Mouse (Mus musculus): ENCODE results near the gene Dpm1. TPM values are rescaled to one million over a fixed set of nuclear protein-coding genes. Genes with fewer than 3 reads are reported as not detected.
A peak's percentile ranks its signal among the peaks of the same experiment; 100 is the strongest.

The Dpm1 gene
- polyA plus RNA-seq, 1 experiment from 2014 or later, result 86.0 TPM

- no peak overlapping the region for H3K4me3 ChIP-seq
- peaks cover 35% of the 10 kb centered on the region for H3K36me3 ChIP-seq
- 0 out of 2 replicates have a peak, but pooled peaks cover 2% of the 10 kb centered on the region for H3K4me1 ChIP-seq
- DNase-seq (ENCODE audit: low spot score), result no peak
- H3K9me3 ChIP-seq (replicated peaks), result no peaks in the 10 kb centered on the region
- H3K27me3 ChIP-seq (ENCODE audit: low read depth, poor library complexity, severe bottlenecking), result no peaks in the 10 kb centered on the region
- no peak overlapping the region for H3K27ac ChIP-seq (replicated peaks)
- WGBS, result 41% methylated on average over 7 of the region's 7 CpGs
Measured at GRCm38 (mm10) chr2:168175946-168176345, 54.4 kb downstream of the Dpm1 start.

DNA sequence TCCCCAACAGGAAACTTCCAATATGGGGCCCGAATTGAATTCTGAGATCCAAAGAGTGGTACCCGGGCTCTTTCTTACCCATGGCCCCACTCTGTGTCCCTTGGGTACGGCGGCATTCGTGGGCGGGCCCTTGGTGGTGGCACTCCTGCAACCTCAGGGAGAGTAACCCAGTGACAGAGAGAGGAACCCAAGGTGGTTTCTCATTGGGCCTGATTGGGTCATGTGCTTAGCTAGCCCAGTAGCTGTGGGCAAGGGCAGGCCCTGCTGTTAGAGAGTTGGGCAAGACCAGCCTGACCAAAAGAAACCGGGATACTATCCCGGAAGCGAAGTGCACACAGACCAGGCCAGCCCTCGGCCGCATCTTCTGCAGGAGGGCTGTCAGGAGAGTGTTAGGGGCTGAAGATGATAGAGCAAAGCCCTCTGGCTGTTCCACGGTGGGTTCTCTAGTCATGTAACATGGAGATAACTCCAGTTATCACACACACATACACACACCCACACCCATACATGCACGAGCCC lies 60.2 kb downstream of the Dpm1 start:
- Histone ChIP-seq H3K4me1 (peaks cover 41% of the 10 kb centered on the region), H3K36me3 (peaks cover 12% of the 10 kb centered on the region), H3K27me3 (ENCODE audit: low read depth, poor library complexity, severe bottlenecking) (no peaks in the 10 kb centered on the region), H3K9me3 (replicated peaks) (no peaks in the 10 kb centered on the region), H3K27ac (replicated peaks) (peak overlapping the region; percentile 67), H3K4me3 (peak overlapping the region; percentile 32)
- DNase-seq (ENCODE audit: low spot score), result peak; percentile 35
- WGBS, result 9% methylated on average over 13 of the region's 13 CpGs

GRCm38 (mm10) chr2:168169800-168170113 lies 60.6 kb downstream of the Dpm1 start:
- Histone ChIP-seq H3K4me3 (peak overlapping the region; percentile 32), H3K27ac (replicated peaks) (peak overlapping the region; percentile 67), H3K9me3 (replicated peaks) (no peaks in the 10 kb centered on the region), H3K27me3 (ENCODE audit: low read depth, poor library complexity, severe bottlenecking) (no peaks in the 10 kb centered on the region), H3K4me1 (peaks cover 41% of the 10 kb centered on the region), H3K36me3 (peaks cover 7% of the 10 kb centered on the region; the same call in 1 of the 2 replicates)
- DNase-seq (ENCODE audit: low spot score), result no peak
- WGBS, result 1% methylated on average over 9 of the region's 9 CpGs

DNA sequence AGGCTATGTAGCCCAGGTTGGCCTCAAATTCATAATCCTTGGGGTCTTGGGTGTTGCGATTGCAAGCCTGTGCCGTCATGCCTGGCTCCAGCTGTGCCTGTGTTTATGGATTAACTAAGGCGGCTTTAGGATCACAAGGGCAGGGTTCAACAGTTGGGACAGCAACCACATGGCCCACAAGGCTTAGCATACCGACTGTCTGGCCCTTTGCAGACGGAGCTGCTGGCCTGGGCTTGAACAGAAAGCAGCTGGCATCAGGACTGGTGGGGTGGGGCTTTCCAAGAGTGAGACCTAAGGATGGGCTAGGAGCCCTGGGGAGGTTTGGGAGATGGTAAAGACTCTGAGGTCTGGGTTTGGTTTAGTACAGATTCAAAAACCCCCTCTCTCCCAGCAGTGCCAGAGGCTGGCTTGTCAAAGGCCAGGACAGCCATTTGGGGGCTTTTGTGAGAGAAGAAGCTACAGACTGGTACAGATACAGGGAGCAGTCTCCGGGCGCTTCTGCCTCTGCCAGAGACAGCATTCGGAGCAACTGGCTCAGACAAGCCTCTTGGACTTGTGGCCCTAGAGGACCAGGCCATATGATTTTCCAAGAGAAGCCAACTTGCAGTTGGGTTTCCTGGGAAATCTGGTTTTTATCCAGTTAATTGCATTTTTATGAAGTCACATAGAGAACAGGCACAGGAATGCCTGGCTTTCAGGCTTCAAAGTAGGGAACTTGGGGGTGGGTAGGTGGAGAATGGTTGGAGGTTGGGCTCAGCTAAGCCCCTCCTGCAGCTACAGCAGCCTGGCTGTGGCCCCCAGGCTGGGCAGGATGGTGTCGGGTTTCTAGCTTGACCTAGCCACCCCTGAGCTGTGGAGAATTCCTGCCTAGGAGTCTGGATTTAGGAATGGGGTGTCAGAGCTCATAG lies 61.2 kb downstream of the Dpm1 start:
- peak; percentile 57 for DNase-seq (ENCODE audit: low spot score)
- 26% methylated on average over 9 of the region's 9 CpGs for WGBS

GRCm38 (mm10) chr2:168167781-168168180 lies 62.6 kb downstream of the Dpm1 start:
- H3K9me3 ChIP-seq (replicated peaks), result no peaks in the 10 kb centered on the region
- H3K27ac ChIP-seq (replicated peaks), result no peak overlapping the region
- 0 out of 2 replicates have a peak, but pooled peaks cover 4% of the 10 kb centered on the region for H3K36me3 ChIP-seq
- H3K4me3 ChIP-seq, result no peak overlapping the region
- H3K27me3 ChIP-seq (ENCODE audit: low read depth, poor library complexity, severe bottlenecking), result 0 out of 2 replicates have a peak, but pooled peaks cover 5% of the 10 kb centered on the region
- 73% methylated on average over 3 of the region's 3 CpGs for WGBS
- peaks cover 41% of the 10 kb centered on the region for H3K4me1 ChIP-seq
- DNase-seq (ENCODE audit: low spot score), result no peak

More for the DNA sequence above, 61.2 kb downstream of the Dpm1 start:
- H3K4me1 ChIP-seq, result peaks cover 41% of the 10 kb centered on the region
- no peaks in the 10 kb centered on the region for H3K27me3 ChIP-seq (ENCODE audit: low read depth, poor library complexity, severe bottlenecking)
- no peaks in the 10 kb centered on the region for H3K9me3 ChIP-seq (replicated peaks)
- H3K36me3 ChIP-seq, result 0 out of 2 replicates have a peak, but pooled peaks cover 4% of the 10 kb centered on the region
- peak overlapping the region; percentile 67 for H3K27ac ChIP-seq (replicated peaks)
- H3K4me3 ChIP-seq, result peak overlapping the region; percentile 32; the same call in 1 of the 2 replicates

GRCm38 (mm10) chr2:168166750-168167460 lies 63.5 kb downstream of the Dpm1 start:
- Histone ChIP-seq H3K9me3 (replicated peaks) (no peaks in the 10 kb centered on the region), H3K27me3 (ENCODE audit: low read depth, poor library complexity, severe bottlenecking) (peaks cover 12% of the 10 kb centered on the region), H3K4me3 (no peak overlapping the region), H3K27ac (replicated peaks) (0 out of 2 replicates have a peak overlapping the region, but pooled peaks have one; percentile 50), H3K4me1 (peaks cover 44% of the 10 kb centered on the region), H3K36me3 (no peaks in the 10 kb centered on the region)
- no peak for DNase-seq (ENCODE audit: low spot score)
- WGBS, result 51% methylated on average over 21 of the region's 21 CpGs

- Histone ChIP-seq H3K27me3 (ENCODE audit: low read depth, poor library complexity, severe bottlenecking) (peaks cover 59% of the 10 kb centered on the region), H3K9me3 (replicated peaks) (no peaks in the 10 kb centered on the region), H3K4me1 (peaks cover 34% of the 10 kb centered on the region), H3K4me3 (peak overlapping the region; percentile 45), H3K27ac (replicated peaks) (peak overlapping the region; percentile 74), H3K36me3 (no peaks in the 10 kb centered on the region)
- DNase-seq (ENCODE audit: low spot score), result no peak
- WGBS, result 8% methylated on average over 14 of the region's 14 CpGs
Measured at GRCm38 (mm10) chr2:168161978-168162377, 68.4 kb downstream of the Dpm1 start.

GRCm38 (mm10) chr2:168161514-168161971 lies 68.8 kb downstream of the Dpm1 start:
- WGBS, result 2% methylated on average over 11 of the region's 11 CpGs
- Histone ChIP-seq H3K4me3 (peak overlapping the region; percentile 45), H3K36me3 (no peaks in the 10 kb centered on the region), H3K4me1 (peaks cover 30% of the 10 kb centered on the region), H3K27me3 (ENCODE audit: low read depth, poor library complexity, severe bottlenecking) (peaks cover 61% of the 10 kb centered on the region), H3K27ac (replicated peaks) (peak overlapping the region; percentile 74), H3K9me3 (replicated peaks) (no peaks in the 10 kb centered on the region)
- DNase-seq (ENCODE audit: low spot score), result peak; percentile 49

- peaks cover 40% of the 10 kb centered on the region for H3K4me1 ChIP-seq
- H3K36me3 ChIP-seq, result no peaks in the 10 kb centered on the region
- no peak overlapping the region for H3K4me3 ChIP-seq
- DNase-seq (ENCODE audit: low spot score), result no peak
- 83% methylated on average over 9 of the region's 9 CpGs for WGBS
- no peaks in the 10 kb centered on the region for H3K9me3 ChIP-seq (replicated peaks)
- no peak overlapping the region for H3K27ac ChIP-seq (replicated peaks)
- peaks cover 70% of the 10 kb centered on the region for H3K27me3 ChIP-seq (ENCODE audit: low read depth, poor library complexity, severe bottlenecking)
Measured at GRCm38 (mm10) chr2:168160370-168160930, 69.9 kb downstream of the Dpm1 start.

Small RNAs within 50 kb of the gene (microRNA-seq; reads per million reads assigned to microRNA genes)
- not detected for gene Gm24561

Other genes starting within 250 kb of the Dpm1 start
- 0.86 and 0.97 TPM in 2 replicates for gene Ripor3, start 220.0 kb downstream of the Dpm1 start, polyA plus RNA-seq (2016; fragmentation: Nextera tagmentation; extraction: Ambion mirVana)
- 6.9 and 7.5 TPM in 2 replicates for gene Pard6b, start 149.6 kb downstream of the Dpm1 start, polyA plus RNA-seq (2016; fragmentation: Nextera tagmentation; extraction: Ambion mirVana)
- gene Adnp, start 23.5 kb downstream of the Dpm1 start, polyA plus RNA-seq (2016; fragmentation: Nextera tagmentation; extraction: Ambion mirVana), result 1.7 and 2.5 TPM in 2 replicates
- 17.2 and 18.1 TPM in 2 replicates for gene Gm20716, start 227 bp downstream of the Dpm1 start, polyA plus RNA-seq (2016; fragmentation: Nextera tagmentation; extraction: Ambion mirVana)
- 6.9 and 7.0 TPM in 2 replicates for gene Mocs3, start within 50 bp of the Dpm1 start, polyA plus RNA-seq (2016; fragmentation: Nextera tagmentation; extraction: Ambion mirVana)
- 4.2 and 4.4 TPM in 2 replicates for gene Kcng1, start 51.1 kb upstream of the Dpm1 start, polyA plus RNA-seq (2016; fragmentation: Nextera tagmentation; extraction: Ambion mirVana)